Mouse (Mus musculus): ENCODE results near the gene Faap24.

DNA sequence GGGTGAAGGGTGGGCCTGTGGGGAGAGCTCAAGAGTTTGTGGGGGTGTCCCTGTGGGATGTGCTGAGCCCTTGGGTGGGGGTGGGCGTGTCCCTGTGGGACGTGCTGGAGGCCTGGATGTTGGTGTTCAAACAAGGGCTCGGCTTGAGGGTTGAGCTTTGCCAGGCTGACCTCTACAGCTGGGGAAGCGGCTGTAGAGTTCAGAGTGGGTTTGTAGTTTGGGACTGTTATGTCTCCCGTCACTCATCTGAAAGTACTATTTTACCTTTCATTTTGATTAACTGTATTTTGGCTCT is 20.0 kb upstream of the Faap24 start:
- TF ChIP-seq POLR2A (IDR thresholded peaks at IDR 0.05; ENCODE audit: control insufficient read depth, extremely low read depth, insufficient read depth, low read length, poor library complexity) (no peak), CTCF (IDR thresholded peaks at IDR 0.05; ENCODE audit: borderline replicate concordance, control insufficient read depth, extremely low read depth, insufficient read depth, low read length, poor library complexity) (no peak)

Measured in thymus, adult 2 months (tissue).